Mouse (Mus musculus) liver, postnatal 0 days (tissue): ENCODE measurements at regions not wholly inside any gene's neighbourhood (a gene's known extent, or its start where the extent isn't known, plus 50 kb on each side); places are given as distances from the start of the nearest gene placed in this dataset.
"Not testable (repeated sequence)": the region's sequence is repeated elsewhere in the genome, so short reads cannot be mapped to it uniquely, and the experiment has no call there.

Experiments
- ATAC-seq: fragments of 200-750 bp; cut with Nextera tagmentation; 2 replicates; pipeline ENCODE4 v1.8.0; 2017; ENCODE audit warnings: mild to moderate bottlenecking, moderate library complexity
- DNase-seq: peaks from one replicate; pipeline ENCODE4 v3.0.0-alpha.2; 2016
- H3K27ac ChIP-seq: fragments of 300-500 bp; sonication (generic); 2 replicates; pipeline ENCODE4 v1.5.1; 2014; ENCODE audit warnings: antibody characterized with exemption, moderate library complexity, mild to moderate bottlenecking, low read depth
- H3K27me3 ChIP-seq: fragments of 300-500 bp; sonication (generic); 2 replicates; pipeline ENCODE4 v1.6.1; 2014; ENCODE audit warnings: low read length, control low read depth, mixed read lengths; ENCODE audit not compliant: insufficient read depth
- H3K36me3 ChIP-seq: fragments of 300-500 bp; sonication (generic); replicated peaks from 2 replicates; pipeline ENCODE4 v1.6.1; 2014; ENCODE audit warnings: mild to moderate bottlenecking, control low read depth, low read length, moderate library complexity, mixed read lengths; ENCODE audit not compliant: insufficient read depth
- H3K4me1 ChIP-seq: fragments of 300-500 bp; sonication (generic); 2 replicates; pipeline ENCODE4 v1.6.1; 2014; ENCODE audit warnings: antibody characterized with exemption, mild to moderate bottlenecking, control low read depth; ENCODE audit not compliant: insufficient read depth
- H3K4me2 ChIP-seq: fragments of 300-500 bp; sonication (generic); 2 replicates; pipeline ENCODE4 v1.6.1; 2014; ENCODE audit warnings: low read depth, mild to moderate bottlenecking, low read length, moderate library complexity, mixed read lengths
- H3K4me3 ChIP-seq: fragments of 300-500 bp; sonication (generic); 2 replicates; pipeline ENCODE4 v1.5.1; 2014; ENCODE audit warnings: low read depth, low read length
- H3K9ac ChIP-seq: fragments of 300-500 bp; sonication (generic); replicated peaks from 2 replicates; pipeline ENCODE4 v1.6.1; 2014; ENCODE audit warnings: mild to moderate bottlenecking, moderate library complexity
- H3K9me3 ChIP-seq: fragments of 300-500 bp; sonication (generic); 2 replicates; pipeline ENCODE4 v1.6.1; 2016; ENCODE audit warnings: mild to moderate bottlenecking, control low read depth, low read length, mixed read lengths
- CTCF ChIP-seq: sonication (generic); IDR thresholded peaks from 2 replicates; pipeline ENCODE4 v1.5.1; 2016; ENCODE audit warnings: antibody characterized with exemption, low read depth
- EP300 ChIP-seq: IDR thresholded peaks from 2 replicates; pipeline ENCODE4 v1.6.1; 2016; ENCODE audit warnings: antibody characterized with exemption, low read depth, mild to moderate bottlenecking
- WGBS: fragments of 180-500 bp; shearing (Covaris S2); extraction: QIAGEN DNeasy Blood & Tissue Kit; methylation state at CpG from one replicate; pipeline ENCODE4 v1.1.7; 2014; ENCODE audit not compliant: insufficient replicate concordance; 5-methylcytosine and 5-hydroxymethylcytosine counted together

DNA sequence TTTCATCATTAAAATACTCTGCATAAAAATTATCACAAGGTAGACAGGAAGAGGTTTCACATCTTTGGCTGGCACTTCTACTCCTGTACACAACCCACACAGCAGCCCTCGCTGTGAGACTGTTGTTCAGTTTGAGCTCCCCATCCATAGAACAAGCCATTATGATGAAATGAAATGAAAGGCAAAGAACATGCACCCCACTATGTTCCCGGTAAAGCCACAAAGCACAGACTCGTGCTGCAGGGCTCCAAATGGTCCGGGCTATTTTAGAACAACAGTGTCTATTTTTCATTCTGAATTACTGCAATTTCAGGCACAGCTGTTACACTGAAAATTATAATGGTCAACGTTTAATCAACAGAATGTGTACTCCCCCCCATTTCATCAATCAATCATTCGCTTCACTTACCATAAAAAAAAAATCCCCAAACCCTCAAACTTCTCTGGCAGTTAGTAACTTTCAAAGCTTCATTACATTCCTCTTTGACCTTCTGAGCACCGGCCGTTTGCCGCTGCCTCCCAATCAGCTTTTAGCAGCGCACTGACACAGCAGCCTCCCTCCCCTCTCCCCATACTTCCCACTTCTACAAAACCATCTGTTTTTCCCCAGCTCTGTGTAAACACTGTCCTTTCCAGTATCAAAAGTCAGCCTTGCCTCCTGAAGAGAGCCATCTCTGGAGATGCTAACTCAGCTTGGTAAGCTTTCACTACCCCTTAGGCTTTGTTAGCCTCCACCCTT is 88.6 kb upstream of the Gm10985 start:
- Histone ChIP-seq H3K27ac (no peak overlapping the region), H3K4me2 (no peak overlapping the region), H3K4me3 (no peak overlapping the region), H3K4me1 (no peaks in the 10 kb centered on the region), H3K9ac (no peak overlapping the region), H3K36me3 (no peaks in the 10 kb centered on the region), H3K9me3 (no peaks in the 10 kb centered on the region), H3K27me3 (no peaks in the 10 kb centered on the region)
- no peak for TF ChIP-seq EP300
- TF ChIP-seq CTCF = no peak
- ATAC-seq = no peak
- 51% methylated on average over 10 of the region's 10 CpGs for WGBS
- no peak for DNase-seq

DNA sequence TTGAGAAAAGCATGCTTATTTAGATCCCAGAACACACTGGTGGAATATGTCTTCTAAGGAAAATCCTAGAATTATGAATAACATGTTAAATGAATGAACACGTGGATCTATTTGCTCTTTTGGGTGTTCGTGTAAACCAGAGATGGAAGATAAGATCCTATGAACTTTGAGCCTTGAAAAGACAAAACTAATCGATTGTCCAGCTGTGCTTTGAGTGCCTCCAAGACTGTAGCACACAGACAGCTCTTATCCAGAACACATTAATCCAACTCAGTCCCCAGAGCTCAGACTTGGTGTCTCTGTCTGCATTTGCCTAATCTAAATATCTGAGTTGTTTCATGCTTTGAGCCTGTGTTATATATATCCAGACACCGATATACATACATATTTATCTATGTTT is 80.0 kb upstream of the Frem2 start:
- Histone ChIP-seq H3K36me3 (no peaks in the 10 kb centered on the region), H3K4me3 (no peak overlapping the region), H3K27me3 (no peaks in the 10 kb centered on the region), H3K4me1 (no peaks in the 10 kb centered on the region), H3K27ac (no peak overlapping the region), H3K9ac (no peak overlapping the region), H3K9me3 (no peaks in the 10 kb centered on the region), H3K4me2 (no peak overlapping the region)
- WGBS = 46% methylated on average over 4 of the region's 4 CpGs
- TF ChIP-seq CTCF (no peak), EP300 (no peak)
- no peak for DNase-seq
- ATAC-seq = no peak

DNA sequence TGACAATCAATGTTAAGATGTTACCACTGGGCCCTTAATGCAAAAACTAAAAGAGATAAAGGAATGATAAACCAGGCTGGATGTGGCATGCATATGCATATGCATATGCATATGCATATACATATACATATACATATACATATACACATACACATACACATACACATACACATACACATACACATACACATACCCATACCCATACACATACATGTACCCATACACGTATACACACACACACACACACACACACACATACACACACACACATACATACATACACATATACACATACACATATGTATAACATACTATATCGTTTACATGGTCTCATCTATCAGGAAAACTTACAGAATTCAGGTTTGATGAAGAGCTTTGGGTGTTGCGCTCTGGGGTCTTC is 78.5 kb upstream of the Frem2 start:
- 83% methylated on average over 3 of the region's 3 CpGs for WGBS
- H3K27ac ChIP-seq, H3K4me2 ChIP-seq, H3K9me3 ChIP-seq, ATAC-seq, DNase-seq, H3K27me3 ChIP-seq, H3K4me1 ChIP-seq, H3K4me3 ChIP-seq, H3K9ac ChIP-seq, H3K36me3 ChIP-seq: not testable (repeated sequence)

DNA sequence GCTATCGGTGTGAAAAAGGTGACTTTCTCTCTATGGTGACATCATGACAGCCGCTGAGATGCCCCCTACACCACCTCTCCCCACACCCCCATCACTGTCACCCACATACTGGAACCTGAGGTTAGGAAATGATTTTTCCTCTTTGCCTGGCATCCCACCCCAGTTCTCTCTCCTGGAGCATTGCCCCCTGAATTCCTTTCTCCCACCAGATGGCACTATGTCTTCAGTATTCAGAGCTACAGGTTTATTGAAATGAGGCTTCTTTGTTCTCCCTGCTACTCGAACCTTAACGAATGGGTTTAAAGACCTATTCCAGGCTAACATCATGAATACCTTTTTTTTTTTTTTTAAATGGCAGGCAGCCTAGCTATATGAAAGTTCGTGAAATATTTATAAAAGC is 78.0 kb upstream of the Frem2 start:
- Histone ChIP-seq H3K4me2 (no peak overlapping the region), H3K4me3 (no peak overlapping the region), H3K36me3 (no peaks in the 10 kb centered on the region), H3K9ac (no peak overlapping the region), H3K4me1 (no peaks in the 10 kb centered on the region), H3K27ac (no peak overlapping the region), H3K9me3 (no peaks in the 10 kb centered on the region), H3K27me3 (no peaks in the 10 kb centered on the region)
- no peak for DNase-seq
- no peak for ATAC-seq
- no peak for TF ChIP-seq EP300
- peak; percentile 51 for TF ChIP-seq CTCF
- 37% methylated on average over 5 of the region's 5 CpGs for WGBS

DNA sequence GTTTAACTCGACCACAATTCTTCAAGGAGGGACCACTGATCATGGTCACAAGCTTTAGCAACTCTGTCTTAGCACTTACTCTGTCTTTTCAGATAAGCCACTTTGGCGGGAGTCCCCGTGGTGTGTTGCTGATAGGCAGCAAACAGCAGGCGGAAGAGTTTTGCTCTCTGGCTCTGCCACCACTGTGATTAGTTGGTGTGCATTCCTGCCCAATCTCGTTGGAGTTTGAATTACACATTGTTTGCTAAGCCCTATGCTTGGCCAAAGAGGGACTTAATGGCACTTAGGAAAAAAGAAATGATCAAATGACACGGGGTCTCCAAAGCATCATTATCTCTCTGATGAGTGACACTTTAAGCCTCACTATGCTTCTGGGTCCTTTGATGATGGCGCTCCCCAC is 73.3 kb upstream of the Frem2 start:
- TF ChIP-seq CTCF = no peak
- TF ChIP-seq EP300 = no peak
- Histone ChIP-seq H3K4me2 (no peak overlapping the region), H3K9ac (no peak overlapping the region), H3K27me3 (no peaks in the 10 kb centered on the region), H3K27ac (no peak overlapping the region), H3K4me3 (no peak overlapping the region), H3K9me3 (0 out of 2 replicates have a peak, but pooled peaks cover 2% of the 10 kb centered on the region), H3K4me1 (no peaks in the 10 kb centered on the region), H3K36me3 (no peaks in the 10 kb centered on the region)
- WGBS = 28% methylated on average over 7 of the region's 7 CpGs
- no peak for ATAC-seq
- DNase-seq = no peak

DNA sequence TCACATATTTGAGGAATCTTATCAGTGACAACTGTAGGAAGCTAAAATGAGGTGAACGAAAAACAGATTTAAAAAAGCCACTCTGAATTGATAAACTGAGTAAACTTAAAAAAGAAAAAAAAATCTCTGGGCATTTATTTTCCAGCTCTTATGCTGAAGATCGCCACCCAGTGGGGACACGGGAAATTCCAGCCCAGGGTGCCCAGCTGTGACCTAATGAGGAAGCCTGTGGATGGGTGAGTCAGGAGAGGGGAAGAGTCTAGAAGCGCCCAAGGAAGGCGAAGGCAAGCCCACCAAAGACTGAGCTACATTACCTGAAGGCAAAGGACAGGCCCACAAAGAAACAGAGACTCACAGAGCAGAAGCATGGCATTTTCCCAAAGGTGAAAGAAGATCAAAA is 72.7 kb upstream of the Frem2 start:
- Histone ChIP-seq H3K36me3 (no peaks in the 10 kb centered on the region), H3K9ac (no peak overlapping the region), H3K27ac (no peak overlapping the region), H3K4me2 (no peak overlapping the region), H3K4me3 (no peak overlapping the region), H3K4me1 (no peaks in the 10 kb centered on the region), H3K9me3 (0 out of 2 replicates have a peak, but pooled peaks cover 2% of the 10 kb centered on the region), H3K27me3 (no peaks in the 10 kb centered on the region)
- 16% methylated on average over 5 of the region's 5 CpGs for WGBS
- TF ChIP-seq EP300 = no peak
- peak; percentile 55 for TF ChIP-seq CTCF
- DNase-seq (peak; percentile 55), ATAC-seq (no peak)

DNA sequence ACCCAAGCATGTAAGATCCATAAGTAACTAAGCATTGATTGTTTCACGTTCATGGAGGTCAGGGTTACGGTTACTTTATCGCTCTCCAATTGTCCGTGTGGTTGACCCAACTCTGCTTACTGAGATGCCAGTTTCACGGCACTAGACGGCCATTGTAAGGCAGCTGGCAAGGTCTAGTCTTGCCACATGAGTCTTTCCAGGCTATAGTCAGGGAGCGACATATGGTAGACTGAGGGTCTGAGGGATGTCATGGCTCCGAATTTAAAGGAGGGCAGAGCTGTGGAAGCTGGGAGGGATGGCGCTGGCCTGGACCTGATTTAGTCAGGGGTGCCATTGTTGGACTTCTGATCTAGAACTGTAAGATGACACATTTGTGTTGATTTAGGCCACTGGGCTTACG is 72.0 kb upstream of the Frem2 start:
- no peaks in the 10 kb centered on the region for H3K4me1 ChIP-seq
- WGBS = 86% methylated on average over 10 of the region's 10 CpGs
- ATAC-seq = no peak

More for the DNA sequence above, 72.0 kb upstream of the Frem2 start:
- Histone ChIP-seq H3K27me3 (no peaks in the 10 kb centered on the region), H3K4me3 (no peak overlapping the region), H3K4me2 (no peak overlapping the region), H3K36me3 (no peaks in the 10 kb centered on the region), H3K9ac (no peak overlapping the region), H3K9me3 (0 out of 2 replicates have a peak, but pooled peaks cover 2% of the 10 kb centered on the region), H3K27ac (no peak overlapping the region)
- no peak for TF ChIP-seq CTCF
- TF ChIP-seq EP300 = no peak
- DNase-seq = no peak
